Mouse (Mus musculus) midbrain, embryonic 10.5 days (tissue): ENCODE results near the gene Ddx46. TPM values are rescaled to one million over a fixed set of nuclear protein-coding genes. Genes with fewer than 3 reads are reported as not detected.

Source experiments
- DNase-seq: peaks from one replicate; pipeline ENCODE4 v3.0.0-alpha.2; 2017; ENCODE audit warnings: low spot score
- H3K27ac ChIP-seq: fragments of 300-500 bp; sonication (generic); replicated peaks from 2 replicates; pipeline ENCODE4 v1.5.1; 2016; ENCODE audit warnings: mild to moderate bottlenecking
- H3K27me3 ChIP-seq: fragments of 300-500 bp; sonication (generic); 2 replicates; pipeline ENCODE4 v1.6.1; 2016; ENCODE audit warnings: low read depth, mild to moderate bottlenecking; ENCODE audit not compliant: poor library complexity, severe bottlenecking
- H3K36me3 ChIP-seq: fragments of 300-500 bp; sonication (generic); 2 replicates; pipeline ENCODE4 v1.6.1; 2016; ENCODE audit warnings: mild to moderate bottlenecking, moderate library complexity
- H3K4me1 ChIP-seq: fragments of 300-500 bp; sonication (generic); 2 replicates; pipeline ENCODE4 v1.6.1; 2016
- H3K4me3 ChIP-seq: fragments of 300-500 bp; sonication (generic); 2 replicates; pipeline ENCODE4 v1.5.1; 2016; ENCODE audit warnings: mild to moderate bottlenecking, moderate library complexity
- H3K9me3 ChIP-seq: fragments of 300-500 bp; sonication (generic); replicated peaks from 2 replicates; pipeline ENCODE4 v1.6.1; 2016; ENCODE audit warnings: mild to moderate bottlenecking
- WGBS: fragments of 180-500 bp; shearing (Covaris S2); methylation state at CpG from one replicate; pipeline ENCODE4 v1.1.7; 2016; 5-methylcytosine and 5-hydroxymethylcytosine counted together
- polyA plus RNA-seq: library from polyadenylated mRNA; unstranded; fragments of >200 nt; fragmentation: Nextera tagmentation; extraction: Ambion mirVana; gene quantifications from 2 replicates; pipeline ENCODE4 v1.2.1, GENCODE M21; 2016

Ddx46 gene
- 37.3 and 41.4 TPM in 2 replicates for polyA plus RNA-seq

- 7% methylated on average over 30 of the region's 30 CpGs for WGBS
- H3K36me3 ChIP-seq, result peaks cover 66% of the 10 kb centered on the region
- H3K4me3 ChIP-seq, result peak within 1 kb of the TSS; percentile 99
- peaks cover 22% of the 10 kb centered on the region for H3K4me1 ChIP-seq
- H3K27me3 ChIP-seq, result no peaks in the 10 kb centered on the region
- H3K9me3 ChIP-seq, result no peaks in the 10 kb centered on the region
- DNase-seq, result peak; percentile 89
- peak within 1 kb of the TSS; percentile 91 for H3K27ac ChIP-seq
These were observed at the start of gene Ddx46 for GRCm38 (mm10) chr13:55634639-55635127. Gene Ddx46 (plus strand): TSS chr13:55635027.

- peak overlapping the region; percentile 91 for H3K4me3 ChIP-seq
- 76% methylated on average over 4 of the region's 4 CpGs for WGBS
- DNase-seq, result no peak
- H3K27me3 ChIP-seq, result peaks cover 11% of the 10 kb centered on the region
- peaks cover 17% of the 10 kb centered on the region for H3K4me1 ChIP-seq
- peak overlapping the region; percentile 91 for H3K27ac ChIP-seq
- H3K9me3 ChIP-seq, result no peaks in the 10 kb centered on the region
- peaks cover 29% of the 10 kb centered on the region for H3K36me3 ChIP-seq
These were observed 42.8 kb upstream of the Ddx46 start for GRCm38 (mm10) chr13:55591961-55592490.

- Histone ChIP-seq H3K36me3 (peaks cover 35% of the 10 kb centered on the region), H3K4me1 (peaks cover 17% of the 10 kb centered on the region), H3K27ac (peak overlapping the region; percentile 91)
These were observed 42.1 kb upstream of the Ddx46 start for GRCm38 (mm10) chr13:55592512-55593253.

GRCm38 (mm10) chr13:55593254-55593747 lies 41.5 kb upstream of the Ddx46 start:
- Histone ChIP-seq H3K4me1 (peaks cover 17% of the 10 kb centered on the region), H3K27ac (peak overlapping the region; percentile 91), H3K27me3 (peaks cover 11% of the 10 kb centered on the region), H3K4me3 (peak overlapping the region; percentile 91), H3K36me3 (peaks cover 42% of the 10 kb centered on the region), H3K9me3 (no peaks in the 10 kb centered on the region)
- WGBS, result under 1% methylated on average over 31 of the region's 31 CpGs
- DNase-seq, result no peak

More at GRCm38 (mm10) chr13:55592512-55593253, 42.1 kb upstream of the Ddx46 start:
- Histone ChIP-seq H3K27me3 (peaks cover 11% of the 10 kb centered on the region), H3K4me3 (peak overlapping the region; percentile 91), H3K9me3 (no peaks in the 10 kb centered on the region)
- WGBS, result 6% methylated on average over 29 of the region's 29 CpGs
- peak; percentile 98 for DNase-seq

- peaks cover 29% of the 10 kb centered on the region for H3K4me1 ChIP-seq
- no peak overlapping the region for H3K27ac ChIP-seq
- peaks cover 46% of the 10 kb centered on the region for H3K36me3 ChIP-seq
- H3K27me3 ChIP-seq, result peaks cover 11% of the 10 kb centered on the region
- H3K9me3 ChIP-seq, result no peaks in the 10 kb centered on the region
- no peak for DNase-seq
- WGBS, result 92% methylated on average over 12 of the region's 12 CpGs
- H3K4me3 ChIP-seq, result no peak overlapping the region
These were observed 39.5 kb upstream of the Ddx46 start for GRCm38 (mm10) chr13:55595375-55595774.

- Histone ChIP-seq H3K27ac (no peak overlapping the region), H3K4me1 (peaks cover 38% of the 10 kb centered on the region), H3K27me3 (peaks cover 2% of the 10 kb centered on the region; the same call in 1 of the 2 replicates), H3K4me3 (no peak overlapping the region), H3K9me3 (no peaks in the 10 kb centered on the region), H3K36me3 (peaks cover 46% of the 10 kb centered on the region)
- DNase-seq, result no peak
- WGBS, result 97% methylated on average over 12 of the region's 12 CpGs
These were observed 38.0 kb upstream of the Ddx46 start for GRCm38 (mm10) chr13:55596802-55597201.

GRCm38 (mm10) chr13:55599566-55600540 lies 35.0 kb upstream of the Ddx46 start, which contains the start of gene B4galt7:
Gene B4galt7 (plus strand): TSS chr13:55599896.
- WGBS, result 11% methylated on average over 51 of the region's 51 CpGs
- H3K9me3 ChIP-seq, result no peaks in the 10 kb centered on the region
- peak within 1 kb of the TSS; percentile 91 for H3K4me3 ChIP-seq
- peaks cover 21% of the 10 kb centered on the region for H3K4me1 ChIP-seq
- no peaks in the 10 kb centered on the region for H3K27me3 ChIP-seq
- H3K36me3 ChIP-seq, result peaks cover 51% of the 10 kb centered on the region
- peak within 1 kb of the TSS; percentile 86 for H3K27ac ChIP-seq
- DNase-seq, result peak; percentile 81

GRCm38 (mm10) chr13:55600657-55601056 lies 34.2 kb upstream of the Ddx46 start:
- H3K27ac ChIP-seq, result peak overlapping the region; percentile 86
- DNase-seq, result no peak
- no peaks in the 10 kb centered on the region for H3K9me3 ChIP-seq
- peak overlapping the region; percentile 91 for H3K4me3 ChIP-seq
- peaks cover 49% of the 10 kb centered on the region for H3K36me3 ChIP-seq
- no peaks in the 10 kb centered on the region for H3K27me3 ChIP-seq
- 36% methylated on average over 9 of the region's 9 CpGs for WGBS
- H3K4me1 ChIP-seq, result peaks cover 21% of the 10 kb centered on the region

- peaks cover 21% of the 10 kb centered on the region for H3K4me1 ChIP-seq
- no peaks in the 10 kb centered on the region for H3K9me3 ChIP-seq
- H3K27me3 ChIP-seq, result no peaks in the 10 kb centered on the region
- H3K27ac ChIP-seq, result no peak overlapping the region
- H3K36me3 ChIP-seq, result peaks cover 48% of the 10 kb centered on the region
- no peak overlapping the region for H3K4me3 ChIP-seq
- 23% methylated on average over 3 of the region's 3 CpGs for WGBS
- DNase-seq, result peak; percentile 83
These were observed 33.2 kb upstream of the Ddx46 start for GRCm38 (mm10) chr13:55601611-55602010.

- peaks cover 57% of the 10 kb centered on the region for H3K36me3 ChIP-seq
- H3K4me1 ChIP-seq, result peaks cover 16% of the 10 kb centered on the region
- no peaks in the 10 kb centered on the region for H3K9me3 ChIP-seq
- no peak overlapping the region for H3K27ac ChIP-seq
- no peak overlapping the region for H3K4me3 ChIP-seq
- H3K27me3 ChIP-seq, result no peaks in the 10 kb centered on the region
- 82% methylated on average over 3 of the region's 3 CpGs for WGBS
- no peak for DNase-seq
These were observed 30.2 kb upstream of the Ddx46 start for GRCm38 (mm10) chr13:55604606-55605005.

- Histone ChIP-seq H3K4me3 (no peak overlapping the region), H3K4me1 (no peaks in the 10 kb centered on the region), H3K9me3 (no peaks in the 10 kb centered on the region), H3K27ac (no peak overlapping the region), H3K27me3 (no peaks in the 10 kb centered on the region), H3K36me3 (peaks cover 76% of the 10 kb centered on the region)
- no peak for DNase-seq
- WGBS, result 80% methylated on average over 10 of the region's 10 CpGs
These were observed 27.8 kb upstream of the Ddx46 start for GRCm38 (mm10) chr13:55606899-55607623.
